Mouse (Mus musculus): Measurements from ENCODE around the gene Acbd3.

DNA sequence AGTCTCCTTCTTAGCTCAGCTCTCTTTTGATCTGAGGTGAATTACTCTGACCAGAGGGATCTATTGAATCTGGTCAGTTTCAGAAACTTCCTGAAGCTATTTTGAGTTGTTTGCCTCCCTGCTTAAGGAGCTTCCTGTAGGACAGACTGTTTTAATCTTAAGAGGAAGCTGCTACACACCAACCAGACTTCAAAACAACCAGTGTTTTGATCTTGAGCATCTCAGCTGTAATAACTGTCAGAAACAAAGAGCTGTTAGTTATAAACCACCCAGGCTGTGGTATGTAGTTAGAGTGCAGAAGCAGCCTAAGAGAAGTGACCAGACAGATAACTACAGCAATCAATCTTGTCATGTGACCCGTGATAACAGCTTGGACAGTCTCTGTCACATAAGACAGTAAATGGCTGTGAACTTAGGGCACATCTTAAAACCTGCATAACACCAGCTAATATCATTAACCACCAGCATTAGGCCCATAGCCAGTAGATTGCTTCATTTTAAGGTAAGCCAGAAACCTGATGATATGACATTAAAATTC is 2.1 kb upstream of the Acbd3 start:
- no peak for TF ChIP-seq CTCF (IDR thresholded peaks at IDR 0.05; ENCODE audit: insufficient read depth, low read depth, low read length)
- no peak for TF ChIP-seq POLR2A (IDR thresholded peaks at IDR 0.05; ENCODE audit: insufficient read depth, low read depth, low read length)

Data from olfactory bulb, adult 2 months (tissue).